ENCODE assay signal across 8 mouse cellular contexts in genomic region chr6:134925673-134926337, GRCm38 (mm10). TPM values are rescaled to one million over a fixed set of nuclear protein-coding genes. Genes with fewer than 3 reads are reported as not detected.
A peak's percentile ranks its signal among the peaks of the same experiment; 100 is the strongest.
DNase-seq lines count a peak whose midpoint lies in the region; ATAC-seq and TF ChIP-seq lines count a peak whose summit lies in the region.
"Had no signal": no experiment of that assay in that cellular context is flagged by ENCODE, and none has a peak within 500 bp of the region (broad histone marks: within the 10 kb centered on the region; RNA-seq: fewer than 3 reads in every experiment).

No protein-coding gene starts in this region.

- DNase-seq in limb, embryonic 10.5 days (ENCODE audit: low spot score) = no peak
- DNase-seq in forebrain, embryonic 11.5 days (ENCODE audit: low spot score) = no peak
- DNase-seq in midbrain, embryonic 14.5 days = no peak
- DNase-seq in embryo, embryonic 10.5 days (ENCODE audit: low spot score) = no peak
- DNase-seq in embryo, embryonic 11 days = no peak

- no peak overlapping the region for H3K27ac ChIP-seq in limb, embryonic 13.5 days
- no peak overlapping the region for H3K27ac ChIP-seq in limb, embryonic 10.5 days
- H3K27ac ChIP-seq in forebrain, embryonic 11.5 days (ENCODE audit: low read depth, low read length) = no peak overlapping the region
- no peak overlapping the region for H3K27ac ChIP-seq in midbrain, embryonic 14.5 days (replicated peaks; ENCODE audit: low read depth, low read length)

- H3K4me2 ChIP-seq in limb, embryonic 13.5 days (replicated peaks) = peak overlapping the region; percentile 21; the same call in 1 of the 2 replicates
- H3K4me2 ChIP-seq in forebrain, embryonic 11.5 days (ENCODE audit: low read depth, low read length, severe bottlenecking) = 0 out of 2 replicates have a peak overlapping the region, but pooled peaks have one; percentile 8
- H3K4me2 ChIP-seq in midbrain, embryonic 14.5 days (ENCODE audit: low read length) = peak overlapping the region; percentile 34

- TF ChIP-seq CTCF in E14TG2a.4 (conservative IDR thresholded peaks at IDR 0.05; ENCODE audit: low read length) = no peak

- peaks cover 15% of the 10 kb centered on the region; the same call in 1 of the 2 replicates for H3K36me3 ChIP-seq in limb, embryonic 13.5 days
- H3K36me3 ChIP-seq in limb, embryonic 10.5 days = peaks cover 26% of the 10 kb centered on the region
- H3K36me3 ChIP-seq in E14TG2a.4 (ENCODE audit: insufficient read depth, low read length) = peaks cover 25% of the 10 kb centered on the region
- H3K36me3 ChIP-seq in forebrain, embryonic 11.5 days (ENCODE audit: control insufficient read depth, insufficient read depth, low read length) = no peaks in the 10 kb centered on the region
- 0 out of 2 replicates have a peak, but pooled peaks cover 5% of the 10 kb centered on the region for H3K36me3 ChIP-seq in midbrain, embryonic 14.5 days (ENCODE audit: control insufficient read depth, insufficient read depth, low read length)
- H3K36me3 ChIP-seq: embryonic facial prominence, embryonic 13.5 days had no signal

- H3K9me3 ChIP-seq in limb, embryonic 13.5 days = no peaks in the 10 kb centered on the region
- no peaks in the 10 kb centered on the region for H3K9me3 ChIP-seq in limb, embryonic 10.5 days (replicated peaks)
- no peaks in the 10 kb centered on the region for H3K9me3 ChIP-seq in E14TG2a.4 (ENCODE audit: low read length)
- no peaks in the 10 kb centered on the region for H3K9me3 ChIP-seq in forebrain, embryonic 11.5 days (ENCODE audit: control insufficient read depth, low read length)
- no peaks in the 10 kb centered on the region for H3K9me3 ChIP-seq in midbrain, embryonic 14.5 days (ENCODE audit: control insufficient read depth, low read length)
- H3K9me3 ChIP-seq: embryonic facial prominence, embryonic 13.5 days had no signal

- H3K4me1 ChIP-seq in limb, embryonic 13.5 days = peaks cover 50% of the 10 kb centered on the region
- peaks cover 54% of the 10 kb centered on the region for H3K4me1 ChIP-seq in limb, embryonic 10.5 days
- H3K4me1 ChIP-seq in E14TG2a.4 (replicated peaks; ENCODE audit: low read depth, low read length) = peaks cover 45% of the 10 kb centered on the region
- peaks cover 7% of the 10 kb centered on the region; the same call in 1 of the 2 replicates for H3K4me1 ChIP-seq in forebrain, embryonic 11.5 days (replicated peaks; ENCODE audit: control insufficient read depth, insufficient read depth, low read length)
- peaks cover 27% of the 10 kb centered on the region for H3K4me1 ChIP-seq in midbrain, embryonic 14.5 days (ENCODE audit: control insufficient read depth, insufficient read depth, low read length)

- WGBS in limb, embryonic 13.5 days = 72% methylated on average over 4 of the region's 4 CpGs
- WGBS in limb, embryonic 10.5 days = 80% methylated on average over 4 of the region's 4 CpGs
- WGBS in forebrain, embryonic 11.5 days = 69% methylated on average over 4 of the region's 4 CpGs
- WGBS in midbrain, embryonic 14.5 days = 53% methylated on average over 4 of the region's 4 CpGs

- no peak overlapping the region for H3K9ac ChIP-seq in limb, embryonic 13.5 days
- peak overlapping the region; percentile 24; the same call in 1 of the 2 replicates for H3K9ac ChIP-seq in forebrain, embryonic 11.5 days (ENCODE audit: low read length)
- no peak overlapping the region for H3K9ac ChIP-seq in midbrain, embryonic 14.5 days (replicated peaks; ENCODE audit: low read length)

- no peak for ATAC-seq in limb, embryonic 13.5 days (ENCODE audit: low FRiP score, low read depth)
- no peak for ATAC-seq in forebrain, embryonic 11.5 days (replicated peaks; ENCODE audit: low FRiP score)
- no peak for ATAC-seq in midbrain, embryonic 14.5 days (ENCODE audit: low FRiP score, low TSS enrichment)

- H3K27me3 ChIP-seq in limb, embryonic 13.5 days = no peaks in the 10 kb centered on the region
- H3K27me3 ChIP-seq in limb, embryonic 10.5 days (ENCODE audit: low read depth, poor library complexity, severe bottlenecking) = 0 out of 2 replicates have a peak, but pooled peaks cover 3% of the 10 kb centered on the region
- H3K27me3 ChIP-seq in E14TG2a.4 (ENCODE audit: insufficient read depth, low read length) = peaks cover 2% of the 10 kb centered on the region; the same call in 1 of the 2 replicates
- H3K27me3 ChIP-seq in forebrain, embryonic 11.5 days (ENCODE audit: control insufficient read depth, insufficient read depth, low read length) = no peaks in the 10 kb centered on the region
- no peaks in the 10 kb centered on the region for H3K27me3 ChIP-seq in midbrain, embryonic 14.5 days (ENCODE audit: control insufficient read depth, insufficient read depth, low read length)
- H3K27me3 ChIP-seq: embryonic facial prominence, embryonic 13.5 days had no signal

- H3K4me3 ChIP-seq in limb, embryonic 13.5 days = no peak overlapping the region
- H3K4me3 ChIP-seq in limb, embryonic 10.5 days = no peak overlapping the region
- peak overlapping the region; percentile 82 for H3K4me3 ChIP-seq in E14TG2a.4 (replicated peaks; ENCODE audit: low read length)
- H3K4me3 ChIP-seq in forebrain, embryonic 11.5 days (ENCODE audit: low read depth, low read length) = no peak overlapping the region
- H3K4me3 ChIP-seq in midbrain, embryonic 14.5 days (replicated peaks; ENCODE audit: low read depth, low read length) = no peak overlapping the region

RNA-seq across cellular contexts. Expression of gene Cdkn1b, which starts 5.6 kb away (rescaled TPM):
- 20.4 and 22.3 TPM in 2 replicates for polyA plus RNA-seq in limb, embryonic 13.5 days (2015; fragmentation: Nextera tagmentation; extraction: Ambion mirVana)
- 8.4 and 10.3 TPM in 2 replicates for polyA plus RNA-seq in limb, embryonic 10.5 days (2016; fragmentation: Nextera tagmentation; extraction: Ambion mirVana)
- 26.2 and 27.3 TPM in 2 replicates for polyA plus RNA-seq in forebrain, embryonic 11.5 days (2014; fragmentation: Nextera tagmentation; extraction: Ambion mirVana)
- polyA plus RNA-seq in midbrain, embryonic 14.5 days (2014; fragmentation: Nextera tagmentation; extraction: Ambion mirVana) = 29.9 TPM in 2 replicates

RNA-seq across cellular contexts. Expression of gene Gpr19, which starts 27.4 kb away (rescaled TPM):
- 7.3 and 8.2 TPM in 2 replicates for polyA plus RNA-seq in limb, embryonic 13.5 days (2015; fragmentation: Nextera tagmentation; extraction: Ambion mirVana)
- polyA plus RNA-seq in limb, embryonic 10.5 days (2016; fragmentation: Nextera tagmentation; extraction: Ambion mirVana) = 7.8 and 9.7 TPM in 2 replicates
- polyA plus RNA-seq in forebrain, embryonic 11.5 days (2014; fragmentation: Nextera tagmentation; extraction: Ambion mirVana) = 31.2 and 33.8 TPM in 2 replicates
- polyA plus RNA-seq in midbrain, embryonic 14.5 days (2014; fragmentation: Nextera tagmentation; extraction: Ambion mirVana) = 43.0 and 46.7 TPM in 2 replicates

RNA-seq across cellular contexts. Expression of gene Apold1, which starts 55.7 kb away (rescaled TPM):
- 4.4 and 5.0 TPM in 2 replicates for polyA plus RNA-seq in limb, embryonic 13.5 days (2015; fragmentation: Nextera tagmentation; extraction: Ambion mirVana)
- 2.4 and 3.1 TPM in 2 replicates for polyA plus RNA-seq in limb, embryonic 10.5 days (2016; fragmentation: Nextera tagmentation; extraction: Ambion mirVana)
- polyA plus RNA-seq in forebrain, embryonic 11.5 days (2014; fragmentation: Nextera tagmentation; extraction: Ambion mirVana) = 3.0 and 3.1 TPM in 2 replicates
- 3.9 and 4.3 TPM in 2 replicates for polyA plus RNA-seq in midbrain, embryonic 14.5 days (2014; fragmentation: Nextera tagmentation; extraction: Ambion mirVana)
